Mouse (Mus musculus) heart, postnatal 25 days (tissue): Measurements from ENCODE around the gene Car6. TPM values are rescaled to one million over a fixed set of nuclear protein-coding genes. Genes with fewer than 3 reads are reported as not detected.

Source experiments
- DNase-seq: peaks from one replicate; pipeline ENCODE4 v3.0.0; 2022; ENCODE audit warnings: low spot score
- intact Hi-C: fragments of 180-260 bp; cut with DNase I; formaldehyde crosslinking; loops from one replicate; pipeline ENCODE4 v1.15.1; 2025
- total RNA-seq, 2 experiments: library from RNA; stranded (reverse); gene quantifications; 2 replicates each; pipeline ENCODE4 v1.2.3; 2021

Gene Car6
- total RNA-seq, 2 experiments from 2014 or later, result not detected

GRCm38 (mm10) chr4:150204877-150205276 lies 3.7 kb upstream of the Car6 start:
- intact Hi-C loops, result no loop called here
- no peak for DNase-seq

- intact Hi-C loops, result no loop called here
- no peak for DNase-seq
Observed at GRCm38 (mm10) chr4:150202702-150203101, 1.6 kb upstream of the Car6 start.

DNA sequence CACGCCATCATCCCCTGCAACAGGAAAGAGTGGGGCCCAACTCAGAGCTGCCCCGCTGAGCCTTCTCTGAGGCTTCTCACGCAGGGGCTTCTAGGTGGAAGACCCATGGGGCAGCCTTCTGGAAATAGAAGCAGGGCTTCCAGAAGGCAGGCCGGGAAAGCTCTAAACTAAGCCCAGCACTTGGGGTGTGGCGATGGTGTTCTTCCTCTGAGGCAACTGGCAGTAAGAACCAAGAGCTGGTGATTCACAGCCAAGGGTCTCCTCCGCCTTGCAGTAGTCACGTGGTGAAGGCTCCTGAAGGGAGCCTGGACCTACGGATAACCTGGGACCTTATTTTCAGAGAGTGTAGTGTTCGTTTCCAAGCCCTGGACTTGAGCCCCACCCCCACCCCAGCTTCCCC lies 2.9 kb downstream of the Car6 start:
- intact Hi-C loops, result no loop called here
- no peak for DNase-seq

GRCm38 (mm10) chr4:150193915-150194314 lies 7.2 kb downstream of the Car6 start:
- intact Hi-C loops, result no loop called here
- no peak for DNase-seq

DNA sequence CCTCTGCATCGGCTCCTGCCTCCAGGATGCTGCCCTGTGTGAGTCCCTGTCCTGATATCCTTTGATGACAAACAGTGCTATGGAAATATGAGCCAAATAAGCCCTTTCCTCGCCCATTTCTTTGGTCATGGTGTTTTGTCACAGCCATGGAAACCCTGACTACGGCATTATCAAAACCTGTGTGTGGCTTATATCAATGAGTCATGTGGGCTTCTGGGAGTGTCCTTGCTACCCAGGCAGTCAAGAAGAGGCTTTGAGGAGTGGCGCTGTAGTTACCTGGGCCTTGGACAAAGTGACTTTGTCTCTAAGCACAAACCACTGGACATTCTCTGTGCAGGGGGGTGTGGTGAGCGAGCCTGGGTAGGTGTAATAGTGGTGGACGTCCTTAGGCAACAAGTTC lies 8.9 kb downstream of the Car6 start:
- intact Hi-C loops, result no loop called here
- no peak for DNase-seq

DNA sequence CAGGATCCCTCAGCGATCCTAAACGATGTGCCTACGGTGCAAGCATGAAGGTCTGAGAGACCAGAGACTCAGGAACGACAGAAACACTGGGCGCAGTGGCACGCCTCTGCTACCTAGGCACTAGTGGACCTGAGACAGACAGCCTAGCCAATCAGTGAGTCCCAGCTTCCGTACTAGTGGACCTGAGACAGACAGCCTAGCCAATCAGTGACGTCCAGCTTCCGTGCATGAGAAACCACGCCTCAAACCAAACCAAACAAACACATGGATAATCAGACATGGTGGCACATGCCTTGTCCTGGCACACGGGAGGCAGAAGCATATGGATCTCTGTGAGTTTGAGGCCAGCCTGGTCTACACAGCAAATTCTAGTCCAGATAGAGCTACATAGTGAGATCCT lies 12.9 kb downstream of the Car6 start:
- DNase-seq, result no peak
- intact Hi-C loops, result no loop called here

- intact Hi-C loops, result no loop called here
- no peak for DNase-seq
Observed at GRCm38 (mm10) chr4:150181304-150181703, 19.8 kb downstream of the Car6 start.

DNA sequence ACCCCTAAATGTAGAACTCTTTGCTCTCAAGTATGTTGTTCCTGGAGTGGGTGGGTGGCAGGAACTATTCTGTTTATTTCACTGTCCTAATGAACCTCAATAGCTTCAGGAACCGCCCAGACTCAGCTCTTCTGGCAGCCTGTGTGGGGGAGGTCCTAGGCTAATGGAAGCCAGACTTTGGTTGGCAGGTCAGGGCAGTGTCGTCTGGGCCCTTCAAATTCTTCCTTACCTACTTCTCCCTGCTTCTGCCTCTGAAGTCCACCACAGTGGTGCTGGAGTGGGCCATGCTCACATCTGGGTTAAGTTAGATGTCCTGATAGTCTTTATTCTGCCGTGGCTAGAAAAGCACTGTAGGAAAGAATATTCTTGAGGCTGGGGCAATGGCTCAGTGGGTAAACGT lies 23.0 kb downstream of the Car6 start:
- intact Hi-C loops, result no loop called here
- no peak for DNase-seq

DNA sequence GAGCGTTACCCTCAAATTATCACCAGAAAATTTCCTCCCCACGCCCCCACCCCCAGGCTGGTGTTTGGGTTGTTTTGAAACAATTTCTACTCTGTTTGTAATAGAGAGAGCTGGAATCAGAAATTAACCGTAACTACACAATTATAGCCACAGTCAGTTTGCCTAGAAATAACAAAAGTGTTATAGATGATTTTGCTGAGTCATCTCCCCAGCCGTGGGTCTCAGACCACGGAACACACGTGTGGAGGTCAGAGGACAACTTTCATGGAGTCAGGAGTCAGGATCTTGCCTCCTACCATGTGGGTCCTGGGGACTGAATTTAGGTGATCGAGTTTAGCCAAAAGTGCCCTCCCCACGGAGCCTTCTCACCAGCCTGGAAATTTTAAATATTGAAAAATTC lies 24.0 kb downstream of the Car6 start:
- intact Hi-C loops, result loop anchor here (2.0 kb wide), 2 partner anchors 40 to 72 kb away; no protein-coding TSS in a partner anchor
- DNase-seq, result no peak

- DNase-seq, result no peak
- intact Hi-C loops, result loop anchor here (2.0 kb wide), 2 partner anchors 40 to 72 kb away; no protein-coding TSS in a partner anchor
Observed at GRCm38 (mm10) chr4:150176535-150176934, 24.6 kb downstream of the Car6 start.

GRCm38 (mm10) chr4:150174027-150174426 lies 27.1 kb downstream of the Car6 start:
- intact Hi-C loops, result no loop called here
- DNase-seq, result no peak

DNA sequence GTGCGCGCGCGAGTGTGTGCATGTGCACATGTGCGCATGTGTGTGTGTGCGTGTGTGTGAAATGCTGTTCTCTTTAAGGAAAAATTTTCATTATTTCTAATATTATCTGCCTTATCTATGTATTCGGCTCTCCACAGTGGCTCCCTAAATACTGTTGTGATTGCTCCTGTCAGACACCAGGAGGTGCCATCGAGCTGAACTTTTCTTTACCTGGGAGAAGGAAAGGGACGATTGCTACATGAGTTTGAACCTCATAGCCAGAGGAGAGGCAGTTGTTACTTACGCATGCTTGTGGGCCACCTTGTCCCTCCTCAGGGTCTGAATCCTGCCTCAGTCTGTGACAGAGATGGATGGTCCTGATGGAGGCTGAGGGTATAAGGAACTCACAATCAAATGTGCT lies 27.9 kb downstream of the Car6 start:
- DNase-seq, result no peak
- intact Hi-C loops, result no loop called here

DNA sequence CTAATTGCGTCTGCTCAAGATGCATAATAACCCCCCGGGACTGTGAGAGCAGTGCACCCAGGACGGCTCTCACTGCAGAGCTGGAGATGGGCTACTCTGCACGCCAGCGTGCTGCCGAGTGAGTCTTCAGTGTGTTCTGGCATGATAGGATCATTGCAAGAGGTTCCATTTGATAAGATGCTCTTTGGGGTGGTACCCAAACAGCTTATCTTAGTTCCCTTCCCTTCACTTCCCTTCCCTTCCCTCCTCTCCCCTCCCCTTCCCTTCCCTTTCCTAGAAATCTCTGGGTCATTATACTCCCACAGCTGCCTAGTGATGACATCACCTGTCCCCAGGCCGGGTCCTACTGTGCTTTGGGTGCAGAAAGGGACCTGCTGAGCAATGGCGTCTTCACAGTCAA lies 29.0 kb downstream of the Car6 start:
- intact Hi-C loops, result no loop called here
- no peak for DNase-seq

DNA sequence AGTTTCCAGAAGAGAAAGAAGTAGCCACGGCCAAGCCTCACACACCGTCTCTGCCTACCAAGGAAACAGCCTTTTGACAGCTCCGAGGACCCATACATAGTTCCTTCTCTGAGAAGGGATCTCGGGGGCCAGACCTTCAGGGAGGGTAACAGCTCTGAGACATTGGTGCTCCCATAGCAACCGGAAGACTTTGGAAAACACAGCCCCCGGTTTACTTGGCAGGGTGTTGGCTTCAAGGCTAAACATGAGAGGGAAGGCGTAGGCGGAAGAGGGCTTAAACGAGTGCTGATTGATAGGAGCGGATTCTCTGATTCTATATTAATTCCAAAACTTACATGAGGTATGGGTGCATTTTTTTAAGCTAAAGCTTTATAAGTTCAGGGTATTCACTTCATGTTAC lies 32.7 kb downstream of the Car6 start:
- intact Hi-C loops, result no loop called here

GRCm38 (mm10) chr4:150164875-150165274 lies 36.3 kb downstream of the Car6 start:
- no peak for DNase-seq
- intact Hi-C loops, result no loop called here

More for the DNA sequence above, 32.7 kb downstream of the Car6 start:
- DNase-seq, result no peak

- intact Hi-C loops, result no loop called here
- no peak for DNase-seq
Observed at GRCm38 (mm10) chr4:150162561-150163169, 38.5 kb downstream of the Car6 start.

- intact Hi-C loops, result no loop called here
- DNase-seq, result no peak
Observed at GRCm38 (mm10) chr4:150159458-150159857, 41.7 kb downstream of the Car6 start.

DNA sequence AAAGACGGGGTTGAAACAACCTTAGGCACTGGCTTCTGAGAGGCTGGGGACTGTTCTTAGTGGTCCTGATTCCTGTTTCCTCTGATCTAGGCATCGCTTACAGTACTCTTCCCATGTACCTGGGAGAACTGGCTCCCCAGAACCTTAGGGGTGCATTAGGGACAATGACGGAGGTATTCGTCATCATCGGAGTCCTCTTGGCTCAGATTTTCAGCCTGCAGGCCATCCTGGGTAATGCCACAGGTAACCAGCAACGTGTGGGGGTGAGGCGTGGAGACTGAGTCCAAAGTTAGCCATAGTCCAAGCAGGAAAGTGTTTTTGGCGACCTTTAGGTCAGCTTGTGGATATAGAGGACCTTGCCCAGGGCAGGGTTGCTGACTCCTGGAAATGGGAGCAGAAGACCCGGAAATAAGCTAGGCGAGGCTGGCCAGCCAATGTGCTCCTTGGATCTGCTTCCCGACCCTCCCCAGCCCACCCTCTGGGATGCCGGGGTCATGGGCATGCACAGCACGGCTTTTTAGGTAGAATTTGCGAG lies 43.7 kb downstream of the Car6 start:
- intact Hi-C loops, result no loop called here
- no peak for DNase-seq

DNA sequence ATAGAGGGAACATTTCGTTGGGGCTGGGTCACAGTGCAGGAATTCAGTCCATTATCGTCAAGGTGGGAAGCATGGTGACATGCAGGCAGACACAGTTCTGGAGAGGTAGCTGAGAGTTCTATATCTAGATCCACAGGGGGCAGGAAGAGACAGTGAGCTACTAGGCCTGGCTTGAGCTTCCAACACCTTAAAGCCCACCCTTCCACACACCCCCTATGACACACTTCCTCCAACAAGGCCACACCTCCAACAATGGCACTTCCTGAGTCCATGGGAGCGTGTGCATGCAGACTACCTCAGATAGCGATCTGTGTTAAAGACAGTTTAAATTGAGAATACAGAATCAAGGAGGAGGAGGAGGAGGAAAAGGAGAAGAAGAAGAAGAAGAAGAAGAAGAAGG lies 45.4 kb downstream of the Car6 start:
- intact Hi-C loops, result no loop called here

DNA sequence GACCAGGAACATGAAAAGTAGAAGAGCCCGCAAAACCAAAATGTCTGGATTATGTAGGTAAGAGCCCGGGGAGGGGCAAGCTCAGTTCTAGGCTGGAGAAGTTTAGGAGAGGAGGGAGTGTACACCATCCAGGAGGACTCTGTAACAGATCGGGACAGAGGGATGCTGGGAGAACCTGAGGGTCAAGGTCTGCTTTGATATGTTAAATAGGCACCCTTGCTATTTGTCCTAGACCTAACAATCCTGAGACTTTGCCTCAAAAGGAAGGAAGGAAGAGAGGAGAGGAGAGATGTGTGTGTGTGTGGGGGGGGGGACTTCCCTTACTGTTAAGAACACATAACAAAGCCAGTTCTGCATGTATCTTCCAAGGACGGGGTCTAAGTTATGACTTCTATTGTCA lies 45.8 kb downstream of the Car6 start:
- intact Hi-C loops, result no loop called here
- DNase-seq, result no peak

More for the DNA sequence above, 45.4 kb downstream of the Car6 start:
- DNase-seq, result no peak

DNA sequence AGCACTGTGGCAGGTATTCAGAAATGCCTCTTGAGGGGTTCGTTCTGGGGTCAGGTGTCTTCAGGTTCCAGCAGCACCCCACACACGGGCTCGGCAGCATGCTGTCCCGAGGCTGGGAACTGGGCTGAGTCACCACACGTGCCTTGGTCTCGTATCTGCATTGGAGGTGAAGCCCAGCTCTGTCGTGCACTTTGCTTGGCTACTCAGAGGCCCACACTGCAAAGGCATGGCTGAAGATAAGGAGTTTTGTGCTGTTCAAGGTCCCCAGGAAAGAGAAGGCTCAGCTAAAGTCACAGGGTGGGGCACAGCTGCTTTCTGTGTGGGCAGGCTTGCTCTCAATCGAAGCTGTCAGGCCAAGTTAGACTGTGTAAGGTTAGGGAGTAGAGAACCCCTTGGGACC lies 48.6 kb downstream of the Car6 start:
- DNase-seq, result no peak
- intact Hi-C loops, result no loop called here

DNA sequence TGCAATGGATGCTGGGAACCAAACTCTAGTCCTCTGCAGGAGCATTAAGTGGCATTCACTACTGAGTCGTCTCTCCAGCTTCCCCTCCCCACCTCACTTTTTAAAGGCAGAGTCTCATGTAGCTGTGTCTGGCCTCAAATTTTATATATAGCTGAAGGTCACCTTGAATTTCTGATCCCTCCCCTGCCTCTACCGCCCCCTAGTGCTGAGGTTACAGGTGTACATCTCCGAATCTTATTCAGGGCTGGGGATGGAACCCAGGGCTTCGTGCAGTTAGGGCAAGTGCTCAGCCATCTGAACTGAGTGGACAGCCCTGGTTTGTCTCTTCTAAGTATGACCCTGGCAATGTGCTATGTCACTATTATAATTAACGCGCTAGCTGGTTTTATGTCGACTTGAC lies 50.1 kb downstream of the Car6 start:
- intact Hi-C loops, result no loop called here
- no peak for DNase-seq
